Mouse (Mus musculus) stomach, embryonic 15.5 days (tissue): ENCODE measurements around the gene Ugt1a8. TPM values are rescaled to one million over a fixed set of nuclear protein-coding genes. Genes with fewer than 3 reads are reported as not detected.
"Not testable (repeated sequence)": the region's sequence is repeated elsewhere in the genome, so short reads cannot be mapped to it uniquely, and the experiment has no call there.

ENCODE experiments used
- ATAC-seq: fragments of 200-750 bp; cut with Nextera tagmentation; 2 replicates; pipeline ENCODE4 v1.8.0; 2017; ENCODE audit warnings: low read depth, moderate number of reproducible peaks, moderate TSS enrichment; ENCODE audit not compliant: insufficient read depth, low FRiP score
- H3K27ac ChIP-seq: fragments of 300-500 bp; sonication (generic); 2 replicates; pipeline ENCODE4 v1.5.1; 2015; ENCODE audit warnings: mild to moderate bottlenecking, inconsistent platforms
- H3K27me3 ChIP-seq: fragments of 300-500 bp; sonication (generic); replicated peaks from 2 replicates; pipeline ENCODE4 v1.6.1; 2015; ENCODE audit warnings: inconsistent platforms
- H3K36me3 ChIP-seq: fragments of 300-500 bp; sonication (generic); 2 replicates; pipeline ENCODE4 v1.6.1; 2015; ENCODE audit warnings: inconsistent platforms
- H3K4me1 ChIP-seq: fragments of 300-500 bp; sonication (generic); 2 replicates; pipeline ENCODE4 v1.6.1; 2015; ENCODE audit warnings: inconsistent platforms
- H3K4me2 ChIP-seq: fragments of 300-500 bp; sonication (generic); 2 replicates; pipeline ENCODE4 v1.6.1; 2015; ENCODE audit warnings: mild to moderate bottlenecking, inconsistent platforms
- H3K4me3 ChIP-seq: fragments of 300-500 bp; sonication (generic); replicated peaks from 2 replicates; pipeline ENCODE4 v1.5.1; 2015; ENCODE audit warnings: inconsistent platforms
- H3K9ac ChIP-seq: fragments of 300-500 bp; sonication (generic); 2 replicates; pipeline ENCODE4 v1.6.1; 2015; ENCODE audit warnings: inconsistent platforms
- H3K9me3 ChIP-seq: fragments of 300-500 bp; sonication (generic); 2 replicates; pipeline ENCODE4 v1.6.1; 2016; ENCODE audit warnings: inconsistent platforms
- WGBS: fragments of 180-500 bp; shearing (Covaris S2); methylation state at CpG from one replicate; pipeline ENCODE4 v1.1.7; 2015; 5-methylcytosine and 5-hydroxymethylcytosine counted together
- polyA plus RNA-seq: library from polyadenylated mRNA; unstranded; fragments of >200 nt; fragmentation: Nextera tagmentation; extraction: Ambion mirVana; gene quantifications from 2 replicates; pipeline ENCODE4 v1.2.1, GENCODE M21; 2015

Gene Ugt1a8
- polyA plus RNA-seq, 1 experiment from 2014 or later: not detected

DNA sequence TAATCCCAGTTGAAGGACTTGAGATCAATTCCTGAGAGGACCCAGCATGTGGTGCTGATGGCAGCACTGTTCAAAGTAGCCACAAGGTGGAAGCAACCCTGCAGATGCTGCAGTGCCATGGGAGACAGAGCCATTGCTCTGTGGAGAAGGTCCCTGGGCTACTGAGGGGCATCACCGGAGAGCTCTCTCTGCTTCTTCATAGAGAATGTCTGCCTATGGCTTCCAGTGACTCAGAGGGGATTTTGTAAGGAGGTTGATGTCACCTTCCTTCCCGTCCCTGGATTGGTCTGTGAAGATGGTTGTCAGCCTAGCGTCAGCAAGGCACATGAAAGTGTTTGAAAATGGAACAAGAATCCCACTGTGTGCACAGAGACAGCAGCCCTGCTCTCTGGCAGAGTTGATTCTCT lies 6.7 kb downstream of the Ugt1a8 start:
- ATAC-seq: not testable (repeated sequence)

DNA sequence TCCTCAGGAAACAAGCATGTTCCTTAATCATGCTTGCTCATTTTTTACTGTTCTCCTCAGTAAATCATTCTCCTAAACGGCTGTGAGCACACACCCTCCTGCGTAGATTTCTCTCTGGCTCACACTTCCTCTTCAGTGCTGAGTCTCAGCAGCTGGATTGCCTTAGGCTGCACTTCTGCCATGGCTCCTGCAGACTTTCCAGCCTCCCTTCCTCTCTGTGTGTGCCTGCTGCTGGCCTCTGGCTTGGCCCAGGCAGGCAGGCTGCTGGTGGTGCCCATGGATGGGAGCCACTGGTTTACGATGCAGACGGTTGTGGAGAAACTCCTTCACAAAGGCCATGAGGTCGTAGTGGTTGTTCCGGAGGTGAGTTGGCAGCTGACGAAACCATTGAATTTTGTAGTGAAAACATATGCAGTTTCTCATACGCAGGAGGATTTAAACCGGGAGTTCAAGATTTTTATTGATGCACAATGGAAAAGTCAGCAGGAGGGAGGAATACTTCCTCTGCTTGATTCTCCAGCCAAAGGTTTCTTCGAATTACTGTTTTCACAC lies 7.4 kb downstream of the Ugt1a8 start, which contains the start of gene Ugt1a7c:
TSS of gene Ugt1a7c (plus strand) at position 122 of the 552 bp plus-strand sequence.
- H3K4me2 ChIP-seq: peak within 1 kb of the TSS; percentile 45
- no peaks in the 10 kb centered on the region for H3K36me3 ChIP-seq
- H3K9ac ChIP-seq: no peak within 1 kb of the TSS
- peak within 1 kb of the TSS; percentile 23; the same call in 1 of the 2 replicates for H3K4me3 ChIP-seq
- peaks cover 4% of the 10 kb centered on the region for H3K4me1 ChIP-seq
- H3K27me3 ChIP-seq: no peaks in the 10 kb centered on the region
- no peaks in the 10 kb centered on the region for H3K9me3 ChIP-seq
- WGBS: 15% methylated on average over 10 of the region's 10 CpGs
- H3K27ac ChIP-seq: peak within 1 kb of the TSS; percentile 82
- peak; percentile 72; the same call in 1 of the 2 replicates for ATAC-seq

More for the DNA sequence above, 6.7 kb downstream of the Ugt1a8 start:
- H3K27me3 ChIP-seq, H3K4me3 ChIP-seq, H3K9me3 ChIP-seq, H3K9ac ChIP-seq, H3K36me3 ChIP-seq, H3K4me2 ChIP-seq, H3K4me1 ChIP-seq: not testable (repeated sequence)
- WGBS: 62% methylated on average over 3 of the region's 3 CpGs
- peak overlapping the region; percentile 82 for H3K27ac ChIP-seq

DNA sequence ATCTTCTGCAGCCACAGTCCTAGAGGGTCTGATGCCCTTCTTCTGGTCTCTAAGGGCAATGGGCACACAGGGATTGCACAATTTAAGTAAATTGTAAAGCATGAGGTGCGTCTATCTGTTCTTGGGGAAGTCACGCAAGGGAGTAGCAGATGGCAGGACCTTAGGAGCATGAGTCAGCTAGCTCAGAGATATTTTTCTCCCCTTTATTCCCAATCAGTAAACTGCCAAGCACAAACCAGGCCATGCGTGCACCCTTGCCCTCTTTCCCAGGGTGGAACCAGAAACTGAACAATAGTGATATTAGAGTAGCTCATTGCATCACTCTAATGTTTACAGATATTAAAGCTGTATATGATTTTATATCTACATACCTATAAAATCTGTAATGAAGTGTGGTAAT lies 10.9 kb downstream of the Ugt1a8 start:
- H3K9ac ChIP-seq, ATAC-seq, H3K27me3 ChIP-seq, H3K4me2 ChIP-seq, H3K4me3 ChIP-seq, H3K27ac ChIP-seq, H3K36me3 ChIP-seq, H3K4me1 ChIP-seq, H3K9me3 ChIP-seq: not testable (repeated sequence)
- 77% methylated on average over 3 of the region's 3 CpGs for WGBS

DNA sequence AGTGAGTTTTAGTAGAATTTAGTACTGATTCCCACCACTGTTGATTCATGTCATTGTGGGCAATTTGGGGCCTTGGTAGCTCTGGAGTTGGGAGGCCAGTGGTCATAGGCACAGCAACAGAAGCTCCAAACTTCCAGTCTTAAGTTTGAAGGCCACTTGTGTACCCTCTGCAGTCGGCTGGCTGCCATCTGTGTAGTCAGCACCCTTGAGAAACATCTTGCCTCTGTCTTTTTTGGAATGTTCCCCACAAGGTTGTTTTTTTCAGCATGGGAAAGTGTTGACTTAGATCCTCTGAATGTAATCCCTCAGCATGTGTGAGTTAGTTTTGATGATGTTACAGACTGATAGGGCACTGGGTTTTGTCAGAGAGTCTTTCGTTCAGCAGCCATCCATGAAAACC lies 12.1 kb downstream of the Ugt1a8 start:
- H3K9me3 ChIP-seq, H3K4me3 ChIP-seq, H3K36me3 ChIP-seq, H3K27me3 ChIP-seq, ATAC-seq, H3K9ac ChIP-seq, H3K4me1 ChIP-seq, H3K27ac ChIP-seq, H3K4me2 ChIP-seq: not testable (repeated sequence)
- 78% methylated on average over 2 of the region's 2 CpGs for WGBS

DNA sequence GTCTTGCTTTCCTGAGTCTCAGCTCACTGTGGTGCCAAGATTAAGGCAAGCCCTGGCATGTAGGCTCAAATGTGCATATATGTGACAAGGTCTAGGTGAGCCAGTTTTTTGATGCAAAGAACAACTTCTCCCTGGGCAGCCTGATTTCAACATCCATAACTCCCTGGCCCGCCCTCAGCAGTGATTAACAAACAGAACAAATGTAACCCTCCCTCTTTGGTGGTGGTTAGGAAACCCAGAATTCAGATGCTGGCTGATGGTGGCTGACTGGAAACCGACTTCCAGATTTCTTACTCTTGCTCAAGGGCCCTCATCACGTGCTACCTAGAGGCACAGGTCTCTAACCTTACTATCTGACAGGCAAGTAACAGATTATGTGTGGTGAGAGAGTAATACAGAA lies 15.4 kb downstream of the Ugt1a8 start, which contains the start of gene Ugt1a6b:
TSS of gene Ugt1a6b (plus strand) at position 234 of the 400 bp plus-strand sequence.
- not testable (repeated sequence) for H3K36me3 ChIP-seq, H3K9me3 ChIP-seq, H3K4me1 ChIP-seq, H3K4me3 ChIP-seq, H3K27me3 ChIP-seq, H3K4me2 ChIP-seq, H3K9ac ChIP-seq
- ATAC-seq: peak; percentile 63
- WGBS: 41% methylated on average over 3 of the region's 3 CpGs
- peak within 1 kb of the TSS; percentile 11; the same call in 1 of the 2 replicates for H3K27ac ChIP-seq

DNA sequence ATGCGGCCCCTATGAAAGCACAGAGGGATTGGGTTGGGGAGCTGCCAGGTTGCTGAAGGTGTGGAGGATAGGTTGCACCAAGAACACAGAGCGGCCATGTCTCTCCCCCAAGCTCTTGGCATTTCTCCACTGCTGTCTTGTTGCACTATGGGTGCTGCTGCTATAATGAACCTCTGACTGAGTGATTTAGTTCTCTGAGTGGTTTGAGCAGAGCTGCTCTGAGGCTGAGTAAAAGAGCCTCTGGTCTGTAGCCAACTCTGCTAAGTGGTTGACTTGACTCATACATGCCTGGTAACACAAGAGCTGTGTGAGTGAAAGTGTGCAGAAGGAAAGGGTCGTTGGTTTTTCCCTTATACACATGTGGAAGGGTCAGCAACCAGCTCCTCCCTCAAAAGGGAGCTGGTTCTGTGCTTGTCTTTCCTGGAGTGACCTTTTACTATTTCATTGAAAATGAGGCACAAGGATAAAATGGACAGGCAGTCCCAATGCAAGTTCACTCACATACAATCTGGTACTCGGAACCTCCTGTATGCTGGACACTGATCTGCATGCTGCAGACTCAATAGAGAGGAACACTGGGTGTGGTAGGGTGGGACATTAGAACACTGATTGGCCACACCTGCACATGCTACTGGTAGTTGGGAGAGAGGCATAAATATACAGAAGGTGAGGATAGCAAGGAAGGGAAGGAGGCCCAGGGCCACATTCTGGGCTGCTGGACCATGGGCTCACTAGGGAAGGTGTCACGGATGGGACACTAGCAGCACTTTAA lies 16.3 kb downstream of the Ugt1a8 start:
- not testable (repeated sequence) for H3K36me3 ChIP-seq, H3K27me3 ChIP-seq, ATAC-seq, H3K4me3 ChIP-seq, H3K9me3 ChIP-seq, H3K4me2 ChIP-seq, H3K9ac ChIP-seq, H3K4me1 ChIP-seq
- WGBS: 70% methylated on average over 5 of the region's 5 CpGs
- H3K27ac ChIP-seq: peak overlapping the region; percentile 9; the same call in 1 of the 2 replicates

DNA sequence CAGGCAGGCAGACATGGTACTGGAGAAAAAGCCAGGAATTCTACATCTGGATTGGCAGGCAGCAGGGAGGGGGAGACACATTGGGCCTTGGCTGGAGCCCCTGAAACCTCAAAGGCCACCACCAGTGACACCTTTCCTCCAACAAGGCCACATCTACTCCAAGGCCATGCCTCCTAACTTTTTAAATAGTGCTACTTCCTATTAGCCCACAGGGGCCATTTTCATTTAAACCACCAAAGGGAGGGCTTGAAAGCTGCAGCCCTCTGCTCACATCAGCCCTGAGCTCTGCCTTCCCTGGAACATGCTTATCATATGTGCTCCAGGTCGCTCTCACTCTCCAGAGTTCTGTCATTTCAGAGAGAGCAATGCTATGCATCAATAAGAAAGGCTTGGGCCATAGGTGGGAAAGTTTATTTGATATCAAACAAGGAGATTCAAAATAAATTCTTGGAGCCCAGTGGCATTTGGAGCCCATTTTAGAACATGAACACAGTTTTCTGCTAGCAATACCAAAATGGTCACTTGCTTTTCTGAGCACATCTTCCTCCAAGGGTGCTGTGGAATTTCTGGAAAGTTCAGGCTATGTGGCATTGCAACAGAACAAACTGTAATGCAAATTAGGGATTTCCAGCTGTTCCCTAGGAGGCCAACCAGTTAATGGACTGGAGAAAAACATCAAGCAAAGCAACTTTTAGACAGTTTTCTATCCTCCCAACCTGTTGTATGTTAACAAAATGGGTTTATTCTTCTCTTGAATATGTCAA lies 17.2 kb downstream of the Ugt1a8 start:
- Histone ChIP-seq H3K9me3 (no peaks in the 10 kb centered on the region), H3K27ac (no peak overlapping the region), H3K9ac (no peak overlapping the region), H3K4me2 (no peak overlapping the region), H3K36me3 (no peaks in the 10 kb centered on the region), H3K27me3 (no peaks in the 10 kb centered on the region), H3K4me3 (no peak overlapping the region), H3K4me1 (no peaks in the 10 kb centered on the region)
- WGBS: 84% methylated on average over 1 of the region's 1 CpGs
- ATAC-seq: no peak

DNA sequence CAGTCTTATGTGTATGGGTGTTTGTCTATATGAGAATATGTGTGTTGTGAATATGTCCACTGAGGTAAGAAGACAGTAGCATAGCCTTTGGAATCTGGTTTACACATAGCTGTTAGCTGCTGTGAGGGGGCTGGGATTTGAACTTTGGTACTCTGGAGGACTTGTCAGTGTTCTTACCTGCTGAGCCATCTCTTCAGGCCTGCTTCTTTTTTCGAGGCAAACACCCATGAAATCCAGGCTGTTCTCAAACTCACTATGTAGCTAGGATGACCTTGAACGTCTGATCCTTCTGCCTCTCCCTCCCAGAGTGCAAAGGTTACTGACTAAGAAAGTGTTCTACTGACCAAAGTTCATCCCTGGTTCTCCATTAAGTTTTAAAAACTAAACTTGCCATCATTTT lies 18.0 kb downstream of the Ugt1a8 start:
- no peaks in the 10 kb centered on the region for H3K27me3 ChIP-seq
- no peak overlapping the region for H3K4me2 ChIP-seq
- H3K27ac ChIP-seq: no peak overlapping the region
- no peak overlapping the region for H3K9ac ChIP-seq
- H3K36me3 ChIP-seq: no peaks in the 10 kb centered on the region
- no peak for ATAC-seq
- no peaks in the 10 kb centered on the region for H3K9me3 ChIP-seq
- no peak overlapping the region for H3K4me3 ChIP-seq
- no peaks in the 10 kb centered on the region for H3K4me1 ChIP-seq
- 50% methylated on average over 2 of the region's 2 CpGs for WGBS

DNA sequence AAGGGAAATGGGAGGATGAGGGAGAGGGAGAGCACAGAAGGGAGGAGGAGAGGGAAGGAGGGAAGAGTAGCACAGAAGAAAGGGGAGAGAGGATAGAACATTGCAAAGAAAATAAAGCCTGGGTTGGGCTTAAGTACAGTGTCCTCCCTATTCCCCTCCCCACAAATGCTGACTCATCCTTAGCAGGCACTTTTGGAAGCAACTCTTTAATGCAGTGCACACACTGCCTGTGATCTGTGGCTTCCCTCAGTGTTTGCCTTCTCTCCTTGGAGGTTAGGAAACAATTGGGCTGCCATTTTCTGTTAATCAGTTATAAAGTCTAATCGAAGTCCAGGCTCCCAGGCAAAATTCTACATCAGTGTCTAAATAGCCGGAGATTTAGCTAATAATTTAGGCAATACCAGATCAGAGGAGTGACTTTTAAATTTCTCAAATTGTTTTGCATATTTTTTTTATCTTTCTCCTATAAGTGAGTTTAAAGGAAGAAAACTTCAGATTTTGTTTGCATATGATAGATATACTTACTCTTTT lies 21.5 kb downstream of the Ugt1a8 start:
- not testable (repeated sequence) for H3K4me2 ChIP-seq, H3K36me3 ChIP-seq, H3K27me3 ChIP-seq, H3K9me3 ChIP-seq, H3K4me1 ChIP-seq, H3K4me3 ChIP-seq, H3K27ac ChIP-seq, H3K9ac ChIP-seq
- peak; percentile 90 for ATAC-seq
- WGBS: 69% methylated on average over 2 of the region's 2 CpGs

DNA sequence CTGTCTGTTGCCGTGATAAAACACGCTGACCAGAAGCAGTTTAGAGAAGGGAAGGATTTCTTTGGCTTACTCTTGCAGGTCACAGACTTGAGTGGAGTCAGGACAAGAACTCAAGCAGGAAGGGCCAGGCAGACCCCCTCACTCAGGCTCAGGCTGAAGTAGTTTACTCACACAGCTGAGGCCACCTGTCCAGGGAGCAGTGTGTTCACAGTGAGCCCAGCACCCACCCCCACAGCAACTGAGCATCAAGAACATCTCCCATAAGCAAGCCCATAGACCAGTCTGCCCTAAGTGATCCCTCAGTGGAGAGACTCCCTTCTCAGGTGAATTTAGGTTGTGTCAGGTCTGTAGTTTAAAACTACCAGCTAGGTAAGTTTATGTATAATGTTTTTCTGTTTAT lies 22.0 kb downstream of the Ugt1a8 start:
- not testable (repeated sequence) for H3K4me2 ChIP-seq, H3K9ac ChIP-seq
- WGBS: 33% methylated on average over 2 of the region's 2 CpGs

DNA sequence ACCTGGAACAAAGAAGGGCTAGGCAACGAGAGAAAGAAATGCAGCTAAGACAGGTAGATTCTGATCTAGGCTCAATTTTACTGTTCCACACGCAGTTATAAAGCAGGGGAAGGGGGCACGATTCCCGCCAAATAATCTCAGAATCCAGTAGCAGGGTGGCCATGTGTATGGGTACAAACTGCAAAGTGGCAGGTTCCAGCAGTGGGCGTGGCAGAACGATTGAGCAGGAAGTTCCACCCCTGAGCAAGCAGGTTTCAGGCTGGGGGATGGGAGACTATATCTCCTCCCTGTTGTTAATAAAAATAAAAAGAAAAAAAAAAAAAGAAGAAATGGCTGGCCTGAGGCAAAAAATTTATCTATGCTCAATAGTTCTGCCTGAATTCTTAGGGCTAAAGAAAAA lies 25.2 kb downstream of the Ugt1a8 start:
- H3K36me3 ChIP-seq, H3K27me3 ChIP-seq, H3K4me1 ChIP-seq, ATAC-seq, H3K4me2 ChIP-seq, H3K27ac ChIP-seq, H3K9me3 ChIP-seq, H3K4me3 ChIP-seq, H3K9ac ChIP-seq: not testable (repeated sequence)
- WGBS: 93% methylated on average over 6 of the region's 6 CpGs

More for the DNA sequence above, 22.0 kb downstream of the Ugt1a8 start:
- H3K36me3 ChIP-seq, H3K9me3 ChIP-seq, H3K27ac ChIP-seq, H3K4me3 ChIP-seq, H3K27me3 ChIP-seq, ATAC-seq, H3K4me1 ChIP-seq: not testable (repeated sequence)

DNA sequence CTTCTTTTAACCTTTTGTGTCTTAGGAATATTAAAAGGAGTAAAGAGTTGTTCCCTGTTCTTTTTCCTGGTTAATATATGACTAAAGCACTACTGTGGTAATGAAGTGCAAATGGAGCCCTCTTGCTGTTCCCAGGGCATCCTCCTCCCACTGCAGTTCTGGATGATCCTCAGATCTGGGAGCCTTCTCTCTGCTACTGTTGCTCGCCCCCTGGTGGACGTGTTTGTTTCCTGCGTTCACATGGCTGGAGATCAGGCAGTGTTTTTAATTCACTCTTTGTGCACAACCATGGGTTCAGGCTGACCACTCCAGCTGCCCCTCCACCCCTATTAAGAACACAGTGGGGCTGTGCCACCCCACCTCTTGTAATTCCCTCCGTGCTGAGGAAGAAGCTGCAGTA lies 32.9 kb downstream of the Ugt1a8 start:
- not testable (repeated sequence) for H3K4me3 ChIP-seq, H3K36me3 ChIP-seq, ATAC-seq, H3K4me1 ChIP-seq, H3K27ac ChIP-seq, H3K9me3 ChIP-seq, H3K9ac ChIP-seq, H3K27me3 ChIP-seq, H3K4me2 ChIP-seq
- 16% methylated on average over 4 of the region's 4 CpGs for WGBS
